Mouse (Mus musculus) CH12.LX (cell line): ENCODE measurements around the gene Pdia2. TPM values are rescaled to one million over a fixed set of nuclear protein-coding genes. Genes with fewer than 3 reads are reported as not detected.
A peak's percentile ranks its signal among the peaks of the same experiment; 100 is the strongest.

Experiments used
- DNase-seq: peaks from one replicate; pipeline ENCODE4 v3.0.0-alpha.2; 2013; ENCODE audit errors: extremely low read depth
- H3K27ac ChIP-seq: 2 replicates; pipeline ENCODE4 v1.5.1; 2012; ENCODE audit warnings: low read depth, mild to moderate bottlenecking, control low read depth, moderate library complexity; ENCODE audit not compliant: insufficient read depth
- H3K27me3 ChIP-seq: replicated peaks from 2 replicates; pipeline ENCODE3; 2012; ENCODE audit warnings: inconsistent platforms
- H3K36me3 ChIP-seq, 2 experiments: replicated peaks in 1 of 2; 2 replicates each; pipeline versions ENCODE3 to v1.6.1; 2012; ENCODE audit warnings: inconsistent platforms in 1 of 2, low read length in 1 of 2, mild to moderate bottlenecking in 1 of 2, mixed read lengths in 1 of 2, moderate library complexity in 1 of 2; ENCODE audit not compliant: control insufficient read depth in 1 of 2, insufficient read depth in 1 of 2
- H3K4me1 ChIP-seq, 2 experiments: 2 replicates each; pipeline ENCODE4 v1.6.1; 2012; ENCODE audit warnings: inconsistent platforms in 1 of 2, moderate library complexity in 1 of 2; ENCODE audit not compliant: insufficient read depth in 2 of 2, control insufficient read depth in 1 of 2
- H3K4me2 ChIP-seq: 2 replicates; pipeline ENCODE4 v1.6.1; 2012; ENCODE audit warnings: low read depth, mild to moderate bottlenecking, control low read depth; ENCODE audit not compliant: poor library complexity, insufficient read depth, severe bottlenecking
- H3K4me3 ChIP-seq, 3 experiments: fragments of 150-350 bp in 1 of 3; sonication (generic) in 1 of 3; replicated peaks in 1 of 3; 2 replicates each; pipeline versions ENCODE3 to v1.5.1; 2011 to 2012; ENCODE audit warnings: low read depth in 2 of 3, low read length in 2 of 3, mild to moderate bottlenecking in 2 of 3, moderate library complexity in 2 of 3, control low read depth in 1 of 3, improper control_type of control experiment in 1 of 3, inconsistent platforms in 1 of 3, mixed read lengths in 1 of 3; ENCODE audit not compliant: poor library complexity in 1 of 3
- H3K79me2 ChIP-seq: replicated peaks from 2 replicates; pipeline ENCODE4 v1.6.1; 2012; ENCODE audit warnings: mild to moderate bottlenecking, moderate library complexity; ENCODE audit not compliant: control insufficient read depth, poor library complexity, insufficient read depth, severe bottlenecking; ENCODE audit errors: extremely low read depth
- H3K9ac ChIP-seq: 2 replicates; pipeline ENCODE4 v1.6.1; 2012; ENCODE audit warnings: low read depth, mild to moderate bottlenecking, control low read depth, moderate library complexity; ENCODE audit not compliant: insufficient read depth
- H3K9me3 ChIP-seq: replicated peaks from 2 replicates; pipeline ENCODE3; 2012; ENCODE audit warnings: low read length, inconsistent platforms, mixed read lengths
- BHLHE40 ChIP-seq: IDR thresholded peaks from 2 replicates; pipeline ENCODE4 v1.6.1; 2011; ENCODE audit warnings: mild to moderate bottlenecking, low read depth, low read length, improper control_type of control experiment
- CHD1 ChIP-seq: IDR thresholded peaks from 2 replicates; pipeline ENCODE4 v1.6.1; 2012; ENCODE audit warnings: low read depth, low read length, improper control_type of control experiment, inconsistent platforms
- CHD2 ChIP-seq: IDR thresholded peaks from 2 replicates; pipeline ENCODE4 v1.6.1; 2011; ENCODE audit warnings: low read length, improper control_type of control experiment
- CTCF ChIP-seq, 2 experiments: IDR thresholded peaks in 1 of 2; conservative IDR thresholded peaks in 1 of 2; 2 replicates each; pipeline ENCODE4 v1.5.1; 2011 to 2012; ENCODE audit warnings: low read depth in 2 of 2, low read length in 2 of 2, improper control_type of control experiment in 1 of 2, inconsistent platforms in 1 of 2, mild to moderate bottlenecking in 1 of 2, moderate library complexity in 1 of 2
- E2F4 ChIP-seq: IDR thresholded peaks from 2 replicates; pipeline ENCODE4 v1.6.1; 2011; ENCODE audit warnings: low read depth, low read length, improper control_type of control experiment; ENCODE audit not compliant: insufficient replicate concordance
- ETS1 ChIP-seq: conservative IDR thresholded peaks from 2 replicates; pipeline ENCODE4 v1.6.1; 2012; ENCODE audit warnings: low read depth, mild to moderate bottlenecking, inconsistent platforms, low read length, improper control_type of control experiment, moderate library complexity
- GABPA ChIP-seq: IDR thresholded peaks from 2 replicates; pipeline ENCODE4 v1.6.1; 2012; ENCODE audit warnings: low read depth, low read length, improper control_type of control experiment, inconsistent platforms; ENCODE audit not compliant: insufficient replicate concordance
- IRF4 ChIP-seq: IDR thresholded peaks from 2 replicates; pipeline ENCODE4 v1.6.1; 2014; ENCODE audit warnings: low read depth, mild to moderate bottlenecking, inconsistent platforms, low read length, improper control_type of control experiment
- MAFK ChIP-seq: IDR thresholded peaks from 2 replicates; pipeline ENCODE4 v1.6.1; 2011; ENCODE audit warnings: low read length, improper control_type of control experiment; ENCODE audit not compliant: insufficient replicate concordance
- MAX ChIP-seq: IDR thresholded peaks from 2 replicates; pipeline ENCODE4 v1.6.1; 2011; ENCODE audit warnings: low read length, improper control_type of control experiment
- MEF2A ChIP-seq: IDR thresholded peaks from 2 replicates; pipeline ENCODE4 v1.6.1; 2014; ENCODE audit warnings: low read depth, mild to moderate bottlenecking, inconsistent platforms, low read length, improper control_type of control experiment, borderline replicate concordance
- MXI1 ChIP-seq: IDR thresholded peaks from 2 replicates; pipeline ENCODE4 v1.6.1; 2011; ENCODE audit warnings: mild to moderate bottlenecking, low read depth, low read length, improper control_type of control experiment
- MYC ChIP-seq: IDR thresholded peaks from 2 replicates; pipeline ENCODE4 v1.6.1; 2011; ENCODE audit warnings: low read depth, mild to moderate bottlenecking, improper control_type of control experiment, low read length
- NELFE ChIP-seq: IDR thresholded peaks from 2 replicates; pipeline ENCODE4 v1.6.1; 2011; ENCODE audit warnings: low read depth, low read length, improper control_type of control experiment
- PAX5 ChIP-seq: IDR thresholded peaks from 2 replicates; pipeline ENCODE4 v1.6.1; 2012; ENCODE audit warnings: low read length, inconsistent platforms, mixed read lengths
- SIN3A ChIP-seq: IDR thresholded peaks from 2 replicates; pipeline ENCODE4 v1.6.1; 2012; ENCODE audit warnings: low read length, improper control_type of control experiment, inconsistent platforms
- SMC3 ChIP-seq: IDR thresholded peaks from 2 replicates; pipeline ENCODE4 v1.6.1; 2011; ENCODE audit warnings: low read depth, low read length, improper control_type of control experiment
- TCF12 ChIP-seq: IDR thresholded peaks from 2 replicates; pipeline ENCODE4 v1.6.1; 2014; ENCODE audit warnings: low read depth, mild to moderate bottlenecking, inconsistent platforms, low read length, improper control_type of control experiment
- ZC3H11A ChIP-seq: IDR thresholded peaks from 2 replicates; pipeline ENCODE4 v1.6.1; 2012; ENCODE audit warnings: low read depth, mild to moderate bottlenecking, inconsistent platforms, low read length, improper control_type of control experiment
- ZKSCAN1 ChIP-seq: IDR thresholded peaks from 2 replicates; pipeline ENCODE4 v1.6.1; 2012; ENCODE audit warnings: low read depth, inconsistent platforms, low read length, improper control_type of control experiment, borderline replicate concordance
- ZMIZ1 ChIP-seq: IDR thresholded peaks from 2 replicates; pipeline ENCODE4 v1.6.1; 2012; ENCODE audit warnings: low read depth, mild to moderate bottlenecking, inconsistent platforms, low read length, improper control_type of control experiment
- dilution Hi-C: fragments of 300-500 bp; cut with MboI; formaldehyde crosslinking; loops from 2 replicates; pipeline ENCODE4 v1.14.3; 2020; ENCODE audit warnings: low sequenced_read_pairs; ENCODE audit not compliant: extremely low pct_unique_long_range_greater_than_20kb, extremely low pct_ligation_motif_present
- in situ Hi-C: fragments of 300-500 bp; cut with MboI; formaldehyde crosslinking; loops from 3 replicates; pipeline ENCODE4 v1.14.3; 2019; ENCODE audit warnings: low sequenced_read_pairs, low pct_ligation_motif_present, low pct_unique_long_range_greater_than_20kb, mixed read lengths
- polyA plus RNA-seq: library from polyadenylated mRNA; unstranded; fragments of >175 nt; gene quantifications from 2 replicates; pipeline ENCODE4 v1.2.1, GENCODE M21; 2012; ENCODE audit warnings: low read depth; ENCODE audit not compliant: insufficient read length
- total RNA-seq, 2 experiments: library from RNA; depleted of rRNA; stranded (reverse); fragments of 300-350 nt in 1 of 2; fragments of >200 nt in 1 of 2; gene quantifications; 2 replicates each; pipeline ENCODE4 v1.2.3; 2012 to 2014

The Pdia2 gene
- total and polyA plus RNA-seq, 3 experiments: 0.38 TPM; not detected in 2

GRCm38 (mm10) chr17:26168039-26168438, 30.8 kb downstream of the Pdia2 start (continued):
- peak; percentile 82; the same call in 1 of the 2 replicates for TF ChIP-seq MYC
- peak; percentile 36 for TF ChIP-seq ETS1
- no peak for TF ChIP-seq CTCF (conservative IDR thresholded peaks at IDR 0.05 in 1 of 2, IDR thresholded peaks at IDR 0.05 in 1 of 2; ENCODE audit: low read depth in 2 of 2, low read length in 2 of 2)
- no peak for TF ChIP-seq ZC3H11A
- peak; percentile 43; the same call in 1 of the 2 replicates for TF ChIP-seq MXI1
- TF ChIP-seq, all 38 proteins: peak for 14

- Histone ChIP-seq H3K9me3 (no peaks in the 10 kb centered on the region), H3K36me3 (peaks cover 9 to 46% of the 10 kb centered on the region in 2 experiments), H3K79me2 (peaks cover 18% of the 10 kb centered on the region), H3K4me1 (peaks cover 22 to 36% of the 10 kb centered on the region in 2 experiments), H3K27me3 (no peaks in the 10 kb centered on the region), H3K9ac (no peak overlapping the region), H3K27ac (no peak overlapping the region), H3K4me3 (no peak overlapping the region), H3K4me2 (no peak overlapping the region)
- DNase-seq: no peak
- dilution Hi-C loops: no loop called here
- in situ Hi-C loops: no loop called here
- no peak for TF ChIP-seq TCF12
Observed at GRCm38 (mm10) chr17:26162736-26163135, 36.2 kb downstream of the Pdia2 start.

- no peak overlapping the region for H3K4me3 ChIP-seq
- H3K36me3 ChIP-seq: peaks cover 30 to 84% of the 10 kb centered on the region in 2 experiments
- no peak overlapping the region for H3K9ac ChIP-seq
- H3K4me1 ChIP-seq: 0 out of 4 replicates have a peak, but pooled peaks cover 0 to 3% of the 10 kb centered on the region in 2 experiments
- no peaks in the 10 kb centered on the region for H3K9me3 ChIP-seq
- TF ChIP-seq CHD2 (no peak), ETS1 (no peak), CHD1 (no peak), TCF12 (no peak), MAX (no peak), NELFE (no peak), E2F4 (no peak), SMC3 (no peak), BHLHE40 (no peak), GABPA (no peak), ZKSCAN1 (no peak), IRF4 (no peak), MAFK (no peak), ZMIZ1 (no peak), SIN3A (no peak), PAX5 (no peak), MEF2A (no peak)
- TF ChIP-seq, all 38 proteins: peak for 0
- Histone ChIP-seq H3K4me2 (no peak overlapping the region), H3K27me3 (no peaks in the 10 kb centered on the region), H3K27ac (no peak overlapping the region), H3K79me2 (peaks cover 39% of the 10 kb centered on the region)
- no peak for DNase-seq
- dilution Hi-C loops: no loop called here
- in situ Hi-C loops: no loop called here
Observed at GRCm38 (mm10) chr17:26151886-26152630, 46.8 kb downstream of the Pdia2 start.
